Mouse (Mus musculus): Measurements from ENCODE around the gene Large1.

DNA sequence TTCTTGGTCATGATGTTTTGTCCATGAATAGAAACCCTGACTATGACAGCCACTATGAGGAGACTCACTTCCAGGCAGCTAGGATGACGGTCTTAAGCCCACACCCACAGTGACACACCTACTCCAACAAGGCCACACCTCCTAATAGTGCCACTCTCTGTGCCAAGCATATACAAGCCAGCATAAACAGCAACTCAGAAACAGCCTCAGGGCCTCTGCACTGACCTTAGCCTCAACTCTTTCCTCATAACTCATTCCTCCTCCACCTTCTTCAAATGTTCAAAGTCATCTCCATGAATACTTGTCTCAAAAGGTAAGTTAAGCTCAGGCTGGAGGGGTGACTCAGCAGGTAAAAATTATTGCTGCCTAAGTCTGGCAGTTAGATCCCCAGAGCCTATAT is 29.7 kb downstream of the Large1 start:
- TF ChIP-seq CTCF (IDR thresholded peaks at IDR 0.05; ENCODE audit: borderline replicate concordance, insufficient read depth, low read length) (no peak), POLR2A (IDR thresholded peaks at IDR 0.05; ENCODE audit: low read depth, low read length) (no peak)
